Mouse (Mus musculus) forebrain, embryonic 11.5 days (tissue): ENCODE results near the gene Aip. TPM values are rescaled to one million over a fixed set of nuclear protein-coding genes. Genes with fewer than 3 reads are reported as not detected.
"Not testable (repeated sequence)": the region's sequence is repeated elsewhere in the genome, so short reads cannot be mapped to it uniquely, and the experiment has no call there.

ENCODE experiments used
- ATAC-seq: fragments of 200-750 bp; cut with Nextera tagmentation; replicated peaks from 2 replicates; pipeline ENCODE4 v1.8.0; 2017; ENCODE audit warnings: moderate TSS enrichment; ENCODE audit not compliant: low FRiP score
- DNase-seq: peaks from one replicate; pipeline ENCODE4 v3.0.0-alpha.2; 2017; ENCODE audit warnings: low spot score
- H3K27ac ChIP-seq: fragments of 300-500 bp; sonication (generic); 2 replicates; pipeline ENCODE4 v1.5.1; 2014; ENCODE audit warnings: low read depth, low read length
- H3K27me3 ChIP-seq: fragments of 300-500 bp; sonication (generic); 2 replicates; pipeline ENCODE4 v1.6.1; 2014; ENCODE audit warnings: mild to moderate bottlenecking, low read length, mixed read lengths; ENCODE audit not compliant: control insufficient read depth, insufficient read depth
- H3K36me3 ChIP-seq: fragments of 300-500 bp; sonication (generic); 2 replicates; pipeline ENCODE4 v1.6.1; 2014; ENCODE audit warnings: mild to moderate bottlenecking, low read length, moderate library complexity, mixed read lengths; ENCODE audit not compliant: control insufficient read depth, insufficient read depth
- H3K4me1 ChIP-seq: fragments of 300-500 bp; sonication (generic); replicated peaks from 2 replicates; pipeline ENCODE4 v1.6.1; 2014; ENCODE audit warnings: low read length, mixed read lengths; ENCODE audit not compliant: control insufficient read depth, insufficient read depth
- H3K4me2 ChIP-seq: fragments of 300-500 bp; sonication (generic); 2 replicates; pipeline ENCODE4 v1.6.1; 2014; ENCODE audit warnings: low read depth, mild to moderate bottlenecking, low read length, moderate library complexity, mixed read lengths; ENCODE audit not compliant: severe bottlenecking
- H3K4me3 ChIP-seq: fragments of 300-500 bp; sonication (generic); 2 replicates; pipeline ENCODE4 v1.5.1; 2014; ENCODE audit warnings: low read depth, low read length
- H3K9ac ChIP-seq: fragments of 300-500 bp; sonication (generic); 2 replicates; pipeline ENCODE4 v1.6.1; 2014; ENCODE audit warnings: low read length
- H3K9me3 ChIP-seq: fragments of 300-500 bp; sonication (generic); 2 replicates; pipeline ENCODE4 v1.6.1; 2016; ENCODE audit warnings: low read length, mixed read lengths; ENCODE audit not compliant: control insufficient read depth
- WGBS: fragments of 180-500 bp; shearing (Covaris S2); extraction: QIAGEN DNeasy Blood & Tissue Kit; methylation state at CpG from one replicate; pipeline ENCODE4 v1.1.7; 2014; 5-methylcytosine and 5-hydroxymethylcytosine counted together
- polyA plus RNA-seq: library from polyadenylated mRNA; unstranded; fragments of >200 nt; fragmentation: Nextera tagmentation; extraction: Ambion mirVana; gene quantifications from 2 replicates; pipeline ENCODE4 v1.2.1, GENCODE M21; 2014

The Aip gene
- polyA plus RNA-seq, 1 experiment from 2014 or later = 52.3 TPM

- H3K9ac ChIP-seq, H3K4me1 ChIP-seq, H3K27ac ChIP-seq, H3K27me3 ChIP-seq, ATAC-seq, H3K36me3 ChIP-seq, H3K9me3 ChIP-seq, DNase-seq, H3K4me3 ChIP-seq: not testable (repeated sequence)
- H3K4me2 ChIP-seq = 0 out of 2 replicates have a peak overlapping the region, but pooled peaks have one; percentile 11
- 56% methylated on average over 6 of the region's 6 CpGs for WGBS
These were observed 3.8 kb downstream of the Aip start for GRCm38 (mm10) chr19:4121896-4122295.

- 5% methylated on average over 38 of the region's 38 CpGs for WGBS
- peak overlapping the region; percentile 60 for H3K4me2 ChIP-seq
- ATAC-seq = peak; percentile 83
These were observed 4.4 kb downstream of the Aip start for GRCm38 (mm10) chr19:4121097-4121805.

GRCm38 (mm10) chr19:4120496-4120895 is 5.2 kb downstream of the Aip start:
- Histone ChIP-seq H3K27me3 (no peaks in the 10 kb centered on the region), H3K36me3 (no peaks in the 10 kb centered on the region; the same call in 1 of the 2 replicates), H3K9ac (peak overlapping the region; percentile 32), H3K27ac (no peak overlapping the region), H3K9me3 (no peaks in the 10 kb centered on the region), H3K4me2 (peak overlapping the region; percentile 60; the same call in 1 of the 2 replicates), H3K4me3 (no peak overlapping the region), H3K4me1 (peaks cover 3% of the 10 kb centered on the region; the same call in 1 of the 2 replicates)
- 95% methylated on average over 2 of the region's 2 CpGs for WGBS
- ATAC-seq (no peak), DNase-seq (no peak)

More at GRCm38 (mm10) chr19:4121097-4121805, 4.4 kb downstream of the Aip start:
- H3K4me1 ChIP-seq = peaks cover 3% of the 10 kb centered on the region; the same call in 1 of the 2 replicates
- peak overlapping the region; percentile 69 for H3K27ac ChIP-seq
- no peaks in the 10 kb centered on the region for H3K27me3 ChIP-seq
- peak overlapping the region; percentile 64 for H3K9ac ChIP-seq
- H3K4me3 ChIP-seq = peak overlapping the region; percentile 39
- DNase-seq = peak; percentile 96
- no peaks in the 10 kb centered on the region; the same call in 1 of the 2 replicates for H3K36me3 ChIP-seq
- no peaks in the 10 kb centered on the region for H3K9me3 ChIP-seq

DNA sequence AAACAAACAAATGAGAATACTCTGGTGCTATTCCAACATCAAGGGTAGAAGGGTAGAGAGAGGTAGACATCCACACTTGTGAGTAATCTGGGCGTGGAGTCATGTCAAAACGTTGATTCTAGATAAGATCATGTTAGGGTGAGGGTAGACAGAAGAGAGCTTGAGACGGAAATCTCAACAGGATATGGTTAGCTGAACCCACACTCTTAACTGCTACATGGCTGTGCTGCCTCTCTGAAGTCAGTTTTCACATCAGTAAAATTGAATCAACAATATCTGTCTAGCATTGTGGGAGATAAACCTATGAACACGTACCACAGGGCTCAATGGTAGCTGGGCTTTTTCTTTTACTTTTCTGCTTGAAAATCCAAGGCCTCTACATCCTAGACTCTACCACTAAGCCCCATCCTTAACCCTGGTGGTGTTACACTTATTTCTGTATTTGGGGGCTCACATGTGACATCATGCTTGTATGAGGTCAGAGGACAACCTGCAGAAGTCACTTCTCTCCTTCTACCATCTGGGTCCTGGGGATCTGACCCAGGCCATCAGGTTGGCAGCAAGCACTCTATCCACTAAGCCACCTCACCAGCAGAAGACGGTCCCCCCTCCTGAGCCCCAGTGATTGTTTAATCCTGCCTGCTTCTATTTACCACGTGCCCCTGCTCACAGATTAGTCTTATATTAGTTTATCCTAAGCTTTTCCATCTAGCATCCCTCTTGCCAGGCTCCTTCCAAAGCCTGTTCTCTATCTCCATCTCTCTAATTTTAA is 5.8 kb downstream of the Aip start:
- H3K4me2 ChIP-seq = no peak overlapping the region
- no peaks in the 10 kb centered on the region for H3K27me3 ChIP-seq
- H3K36me3 ChIP-seq = no peaks in the 10 kb centered on the region; the same call in 1 of the 2 replicates
- no peak for DNase-seq
- no peak for ATAC-seq
- H3K9ac ChIP-seq = peak overlapping the region; percentile 32
- peaks cover 2% of the 10 kb centered on the region; the same call in 1 of the 2 replicates for H3K4me1 ChIP-seq
- WGBS = 90% methylated on average over 6 of the region's 6 CpGs
- H3K4me3 ChIP-seq = no peak overlapping the region
- no peak overlapping the region for H3K27ac ChIP-seq
- no peaks in the 10 kb centered on the region for H3K9me3 ChIP-seq

- H3K9ac ChIP-seq = no peak overlapping the region
- no peak for DNase-seq
- H3K27ac ChIP-seq = no peak overlapping the region
- no peak overlapping the region for H3K4me2 ChIP-seq
- H3K27me3 ChIP-seq = no peaks in the 10 kb centered on the region
- H3K4me3 ChIP-seq = no peak overlapping the region
- H3K4me1 ChIP-seq = peaks cover 2% of the 10 kb centered on the region; the same call in 1 of the 2 replicates
- no peaks in the 10 kb centered on the region for H3K9me3 ChIP-seq
- no peaks in the 10 kb centered on the region; the same call in 1 of the 2 replicates for H3K36me3 ChIP-seq
- 91% methylated on average over 2 of the region's 2 CpGs for WGBS
- ATAC-seq = no peak
These were observed 7.3 kb downstream of the Aip start for GRCm38 (mm10) chr19:4118350-4118749.

DNA sequence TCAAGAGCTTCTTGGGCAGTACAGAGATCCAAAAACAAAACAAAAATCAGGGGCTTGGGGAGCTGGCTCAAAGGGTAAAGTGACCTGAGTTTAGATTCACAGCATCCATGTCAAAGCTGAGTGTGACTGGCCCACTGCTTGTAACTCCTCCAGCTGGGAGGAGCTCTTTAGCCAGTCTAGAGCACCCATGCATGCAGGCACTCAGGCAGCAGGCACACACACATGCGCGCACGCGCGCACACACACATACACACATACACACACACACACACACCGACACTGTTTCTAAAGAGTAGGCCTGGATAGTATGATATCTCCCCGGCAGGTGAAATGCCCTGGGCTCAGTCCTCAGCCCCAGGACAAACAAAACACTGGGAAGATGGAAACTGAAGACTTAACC is 8.7 kb downstream of the Aip start:
- H3K36me3 ChIP-seq = no peaks in the 10 kb centered on the region; the same call in 1 of the 2 replicates
- H3K9me3 ChIP-seq = no peaks in the 10 kb centered on the region
- ATAC-seq (no peak), DNase-seq (no peak)
- WGBS = 97% methylated on average over 7 of the region's 7 CpGs
- H3K27me3 ChIP-seq = no peaks in the 10 kb centered on the region
- no peak overlapping the region for H3K9ac ChIP-seq
- H3K4me2 ChIP-seq = no peak overlapping the region
- H3K27ac ChIP-seq = no peak overlapping the region
- H3K4me3 ChIP-seq = no peak overlapping the region
- peaks cover 2% of the 10 kb centered on the region; the same call in 1 of the 2 replicates for H3K4me1 ChIP-seq

- H3K27ac ChIP-seq = no peak overlapping the region
These were observed 9.8 kb downstream of the Aip start for GRCm38 (mm10) chr19:4115816-4116215.

DNA sequence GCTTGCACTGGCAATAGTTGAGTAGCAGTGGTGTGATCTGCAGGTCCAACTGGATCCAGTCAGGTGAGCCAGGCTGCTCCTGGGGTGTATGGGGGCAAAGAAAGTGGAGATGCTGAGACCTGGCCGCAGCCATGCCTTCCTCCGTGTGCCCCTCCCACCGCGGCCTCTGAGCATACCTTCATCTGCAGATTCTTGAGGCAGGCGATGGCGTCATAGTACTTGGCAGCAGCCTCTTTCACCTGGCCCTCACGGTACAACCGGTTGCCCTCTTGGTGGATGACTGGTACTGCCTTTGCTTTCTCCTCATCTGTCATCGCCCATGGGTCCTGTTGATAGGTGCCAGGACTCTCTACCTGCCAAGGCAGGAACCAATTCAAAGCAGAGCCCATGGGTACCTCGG is 10.5 kb downstream of the Aip start:
- H3K27me3 ChIP-seq = no peaks in the 10 kb centered on the region
- H3K9ac ChIP-seq = no peak overlapping the region
- ATAC-seq (no peak), DNase-seq (no peak)
- H3K4me3 ChIP-seq = no peak overlapping the region
- no peaks in the 10 kb centered on the region for H3K9me3 ChIP-seq
- no peak overlapping the region for H3K4me2 ChIP-seq
- H3K4me1 ChIP-seq = no peaks in the 10 kb centered on the region
- WGBS = 95% methylated on average over 10 of the region's 10 CpGs
- no peaks in the 10 kb centered on the region; the same call in 1 of the 2 replicates for H3K36me3 ChIP-seq
- no peak overlapping the region for H3K27ac ChIP-seq

More at GRCm38 (mm10) chr19:4115816-4116215, 9.8 kb downstream of the Aip start:
- Histone ChIP-seq H3K9me3 (no peaks in the 10 kb centered on the region), H3K9ac (no peak overlapping the region), H3K4me1 (0 out of 2 replicates have a peak, but pooled peaks cover 2% of the 10 kb centered on the region), H3K36me3 (no peaks in the 10 kb centered on the region; the same call in 1 of the 2 replicates), H3K4me2 (no peak overlapping the region), H3K4me3 (no peak overlapping the region), H3K27me3 (no peaks in the 10 kb centered on the region)
- DNase-seq (no peak), ATAC-seq (no peak)
- WGBS = 82% methylated on average over 11 of the region's 11 CpGs
